Mouse (Mus musculus) heart, embryonic 15.5 days (tissue): Measurements from ENCODE around the gene Klhdc2. TPM values are rescaled to one million over a fixed set of nuclear protein-coding genes. Genes with fewer than 3 reads are reported as not detected.

ENCODE experiments used
- ATAC-seq: fragments of 200-750 bp; cut with Nextera tagmentation; replicated peaks from 2 replicates; pipeline ENCODE4 v1.8.0; 2017; ENCODE audit warnings: low read depth, moderate TSS enrichment; ENCODE audit not compliant: insufficient number of reproducible peaks, insufficient read depth, low FRiP score
- H3K27ac ChIP-seq: fragments of 300-500 bp; sonication (generic); 2 replicates; pipeline ENCODE4 v1.5.1; 2015; ENCODE audit warnings: mild to moderate bottlenecking, inconsistent platforms
- H3K27me3 ChIP-seq: fragments of 300-500 bp; sonication (generic); 2 replicates; pipeline ENCODE4 v1.6.1; 2015; ENCODE audit warnings: inconsistent platforms
- H3K36me3 ChIP-seq: fragments of 300-500 bp; sonication (generic); 2 replicates; pipeline ENCODE4 v1.6.1; 2015; ENCODE audit warnings: mild to moderate bottlenecking, inconsistent platforms
- H3K4me1 ChIP-seq: fragments of 300-500 bp; sonication (generic); replicated peaks from 2 replicates; pipeline ENCODE4 v1.6.1; 2015; ENCODE audit warnings: inconsistent platforms
- H3K4me2 ChIP-seq: fragments of 300-500 bp; sonication (generic); 2 replicates; pipeline ENCODE4 v1.6.1; 2015; ENCODE audit warnings: inconsistent platforms, mild to moderate bottlenecking, moderate library complexity
- H3K4me3 ChIP-seq: fragments of 300-500 bp; sonication (generic); 2 replicates; pipeline ENCODE4 v1.5.1; 2015; ENCODE audit warnings: mild to moderate bottlenecking, inconsistent platforms
- H3K9ac ChIP-seq: fragments of 300-500 bp; sonication (generic); 2 replicates; pipeline ENCODE4 v1.6.1; 2015; ENCODE audit warnings: mild to moderate bottlenecking, inconsistent platforms
- H3K9me3 ChIP-seq: fragments of 300-500 bp; sonication (generic); replicated peaks from 2 replicates; pipeline ENCODE4 v1.6.1; 2016; ENCODE audit warnings: inconsistent platforms
- WGBS: fragments of 180-500 bp; shearing (Covaris S2); methylation state at CpG from one replicate; pipeline ENCODE4 v1.1.7; 2015; ENCODE audit warnings: mixed read lengths; 5-methylcytosine and 5-hydroxymethylcytosine counted together
- polyA plus RNA-seq: library from polyadenylated mRNA; unstranded; fragments of >200 nt; fragmentation: Nextera tagmentation; extraction: Ambion mirVana; gene quantifications from 2 replicates; pipeline ENCODE4 v1.2.1, GENCODE M21; 2015

Klhdc2 gene
- 122 and 123 TPM in 2 replicates for polyA plus RNA-seq

DNA sequence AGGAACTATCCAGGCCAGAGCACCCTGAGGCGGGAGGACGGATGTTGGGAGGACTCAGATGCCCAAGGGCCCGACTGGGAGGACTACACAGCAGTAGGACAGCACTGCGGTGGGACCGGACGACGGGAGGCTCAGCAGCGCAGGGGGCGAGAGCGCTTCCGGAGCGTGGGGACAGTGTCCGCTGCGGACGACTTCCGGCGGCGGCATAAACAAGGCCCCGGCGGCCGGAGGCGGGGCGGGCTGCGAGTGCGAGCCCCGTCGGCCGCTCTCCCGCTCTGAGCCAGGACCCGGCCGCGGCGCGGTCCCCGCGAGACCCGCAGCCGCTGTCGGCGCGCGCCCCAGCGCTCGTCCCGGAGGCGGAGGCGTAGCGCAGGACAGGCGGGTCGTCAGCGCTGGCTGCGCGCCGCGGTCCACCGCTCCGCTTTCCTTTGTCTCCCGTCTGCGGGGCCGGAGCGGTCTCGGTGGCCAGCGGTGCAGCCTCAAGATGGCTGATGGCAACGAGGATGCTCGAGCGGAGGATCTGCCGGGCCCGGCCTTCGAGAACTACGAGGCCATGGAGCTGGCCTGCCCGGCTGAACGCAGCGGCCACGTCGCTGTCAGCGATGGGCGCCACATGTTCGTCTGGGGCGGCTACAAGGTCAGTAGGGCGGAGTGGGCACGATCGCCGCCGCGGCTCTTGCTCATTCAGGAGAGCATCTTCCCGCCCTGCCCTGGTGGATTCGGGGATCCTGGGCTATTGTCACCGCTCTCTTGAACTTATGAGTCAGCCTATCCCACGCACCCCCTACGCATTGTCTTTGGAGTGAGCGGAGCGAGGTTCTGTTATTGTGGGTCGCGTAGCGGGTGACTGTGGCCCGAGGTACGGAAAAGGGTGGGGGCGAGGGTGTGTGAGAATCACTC, at the start of gene Klhdc2:
Gene Klhdc2 (plus strand): TSS at position 171 of the 900 bp plus-strand sequence.
- H3K4me1 ChIP-seq: peaks cover 20% of the 10 kb centered on the region
- peak; percentile 95 for ATAC-seq
- peak within 1 kb of the TSS; percentile 84 for H3K4me3 ChIP-seq
- H3K36me3 ChIP-seq: peaks cover 15% of the 10 kb centered on the region; the same call in 1 of the 2 replicates
- peak within 1 kb of the TSS; percentile 88 for H3K9ac ChIP-seq
- peak within 1 kb of the TSS; percentile 75 for H3K4me2 ChIP-seq
- H3K27me3 ChIP-seq: no peaks in the 10 kb centered on the region
- H3K9me3 ChIP-seq: no peaks in the 10 kb centered on the region
- under 1% methylated on average over 88 of the region's 98 CpGs for WGBS
- H3K27ac ChIP-seq: peak within 1 kb of the TSS; percentile 93

DNA sequence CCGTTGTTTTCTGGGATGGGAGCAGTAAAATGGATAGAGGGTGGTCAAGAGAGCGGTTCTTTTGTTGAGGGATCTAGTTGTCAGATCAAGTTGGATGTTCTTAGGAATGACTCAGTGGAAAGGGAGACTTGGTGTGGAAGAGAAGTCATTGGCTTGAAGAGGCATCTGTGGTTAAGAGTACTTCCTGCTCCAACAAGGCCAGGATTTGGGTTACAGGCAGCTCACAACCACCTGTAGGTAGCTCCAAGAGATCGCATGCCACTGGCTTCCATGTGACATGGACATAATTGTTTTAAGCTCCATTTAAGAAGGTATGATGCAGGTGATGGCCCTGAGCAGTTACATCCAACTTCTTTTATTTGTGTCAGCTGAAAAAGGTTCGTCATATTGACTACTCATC, 46.7 kb upstream of the Klhdc2 start:
- Histone ChIP-seq H3K9ac (no peak overlapping the region), H3K4me3 (no peak overlapping the region), H3K4me1 (no peaks in the 10 kb centered on the region), H3K36me3 (no peaks in the 10 kb centered on the region; the same call in 1 of the 2 replicates), H3K4me2 (no peak overlapping the region), H3K27ac (no peak overlapping the region), H3K9me3 (no peaks in the 10 kb centered on the region), H3K27me3 (no peaks in the 10 kb centered on the region)
- 86% methylated on average over 4 of the region's 4 CpGs for WGBS
- no peak for ATAC-seq

DNA sequence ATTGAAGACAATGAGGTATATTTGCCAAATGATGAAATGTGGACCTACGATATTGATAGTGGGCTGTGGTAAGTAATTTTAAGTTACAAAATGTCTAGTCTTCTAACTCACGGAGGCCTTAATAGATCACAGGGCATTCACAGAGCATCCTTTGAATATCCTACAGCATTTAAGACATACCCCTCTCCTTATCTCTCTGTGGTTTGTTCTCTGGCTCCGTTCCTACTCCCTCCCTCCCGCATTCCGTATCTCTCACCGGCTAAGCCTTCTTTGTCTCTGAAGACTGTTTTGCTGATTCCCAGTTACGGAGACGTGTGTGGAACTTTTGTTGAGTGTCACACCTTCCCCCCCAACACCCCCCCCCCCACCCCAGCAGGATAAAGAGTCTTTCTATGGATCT, 45.7 kb upstream of the Klhdc2 start:
- H3K4me2 ChIP-seq: no peak overlapping the region
- WGBS: 49% methylated on average over 8 of the region's 8 CpGs
- H3K9ac ChIP-seq: no peak overlapping the region
- H3K27me3 ChIP-seq: no peaks in the 10 kb centered on the region
- no peak overlapping the region for H3K4me3 ChIP-seq
- no peak for ATAC-seq
- no peaks in the 10 kb centered on the region for H3K9me3 ChIP-seq
- no peak overlapping the region for H3K27ac ChIP-seq
- H3K36me3 ChIP-seq: no peaks in the 10 kb centered on the region; the same call in 1 of the 2 replicates
- H3K4me1 ChIP-seq: no peaks in the 10 kb centered on the region

DNA sequence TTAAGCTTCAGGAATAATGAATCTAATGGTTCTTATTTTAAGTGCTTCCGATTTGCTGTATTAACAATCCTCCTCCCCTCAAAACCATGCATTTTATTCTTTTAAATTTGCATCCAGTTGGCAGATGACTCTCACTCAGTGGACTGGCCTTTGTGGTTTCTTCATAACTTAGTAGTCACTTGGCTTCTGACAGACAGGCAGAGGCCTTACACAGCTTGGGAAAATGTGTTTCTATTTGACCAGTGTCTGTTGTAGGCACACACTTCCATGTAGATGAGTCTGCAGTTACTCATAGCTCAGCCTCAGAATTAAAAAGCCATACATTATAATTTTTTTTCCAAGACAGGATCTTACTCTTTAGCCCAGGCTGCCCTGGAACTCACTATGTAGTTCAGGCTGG, 42.7 kb upstream of the Klhdc2 start:
- Histone ChIP-seq H3K9ac (no peak overlapping the region), H3K4me3 (no peak overlapping the region), H3K9me3 (no peaks in the 10 kb centered on the region), H3K27ac (no peak overlapping the region), H3K4me1 (no peaks in the 10 kb centered on the region), H3K36me3 (no peaks in the 10 kb centered on the region; the same call in 1 of the 2 replicates), H3K4me2 (no peak overlapping the region), H3K27me3 (no peaks in the 10 kb centered on the region)
- WGBS: 98% methylated on average over 1 of the region's 1 CpGs
- no peak for ATAC-seq

DNA sequence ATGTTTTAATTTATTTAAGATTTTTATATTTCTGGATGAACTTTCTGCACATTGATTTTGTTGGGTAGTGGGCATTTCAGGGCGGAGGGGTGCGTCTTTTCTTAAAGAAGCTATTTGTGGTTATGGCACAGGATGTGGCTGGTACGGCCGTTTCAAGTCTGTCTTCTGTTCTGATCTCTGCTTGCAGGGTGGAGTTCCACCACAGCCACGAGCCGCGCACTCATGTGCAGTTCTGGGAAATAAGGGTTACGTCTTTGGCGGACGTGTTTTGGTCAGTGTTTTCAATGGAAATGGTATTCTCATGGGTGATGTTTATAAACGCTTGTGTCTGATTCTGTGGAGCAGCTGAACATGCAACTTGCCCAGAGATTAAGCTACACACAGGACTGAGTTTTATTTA, 38.6 kb upstream of the Klhdc2 start:
- no peaks in the 10 kb centered on the region for H3K4me1 ChIP-seq
- H3K27me3 ChIP-seq: no peaks in the 10 kb centered on the region
- ATAC-seq: no peak
- no peak overlapping the region for H3K4me3 ChIP-seq
- no peak overlapping the region for H3K4me2 ChIP-seq
- no peaks in the 10 kb centered on the region for H3K9me3 ChIP-seq
- no peak overlapping the region for H3K27ac ChIP-seq
- WGBS: 75% methylated on average over 11 of the region's 11 CpGs
- H3K9ac ChIP-seq: no peak overlapping the region
- no peaks in the 10 kb centered on the region for H3K36me3 ChIP-seq

DNA sequence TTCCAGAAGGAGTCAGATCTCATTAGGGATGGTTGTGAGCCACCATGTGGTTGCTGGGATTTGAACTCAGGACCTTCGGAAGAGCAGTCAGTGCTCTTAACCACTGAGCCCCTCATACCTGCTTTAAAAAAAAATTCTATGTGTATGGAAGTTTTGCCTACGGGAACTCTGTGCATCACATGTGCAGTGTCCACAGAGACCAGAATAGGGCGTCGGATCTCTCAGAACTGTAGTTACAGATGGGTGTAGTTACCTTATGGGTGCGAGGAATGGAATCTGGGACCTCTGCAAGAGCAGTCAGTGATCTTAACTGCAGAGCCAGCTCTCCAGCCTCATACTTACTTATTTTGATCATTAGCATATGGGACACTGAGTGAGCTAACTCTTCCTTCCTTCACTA, 34.2 kb upstream of the Klhdc2 start:
- Histone ChIP-seq H3K27ac (no peak overlapping the region), H3K4me3 (no peak overlapping the region), H3K9ac (no peak overlapping the region), H3K4me1 (no peaks in the 10 kb centered on the region), H3K9me3 (no peaks in the 10 kb centered on the region), H3K4me2 (no peak overlapping the region), H3K27me3 (no peaks in the 10 kb centered on the region), H3K36me3 (no peaks in the 10 kb centered on the region)
- no peak for ATAC-seq
- 91% methylated on average over 5 of the region's 5 CpGs for WGBS

DNA sequence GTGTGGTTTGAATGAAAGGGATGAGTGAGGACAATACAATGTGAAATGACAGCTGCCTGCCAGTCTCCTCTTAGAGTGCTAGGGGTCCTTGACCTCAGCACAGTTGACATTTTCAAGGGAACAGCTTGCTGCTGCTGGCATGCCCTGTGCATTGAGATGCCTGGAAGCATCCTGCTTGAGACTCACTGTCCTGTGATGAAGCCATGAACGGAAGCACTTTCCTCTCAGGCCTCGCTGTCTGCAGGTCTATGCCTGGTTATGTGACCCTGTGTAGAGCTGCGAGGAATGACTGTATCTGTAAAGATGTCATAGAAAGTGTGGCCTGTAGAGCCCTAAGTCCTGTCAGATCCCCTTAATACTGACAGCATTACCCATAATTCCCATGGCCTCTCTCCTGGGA, 31.4 kb upstream of the Klhdc2 start:
- Histone ChIP-seq H3K9me3 (no peaks in the 10 kb centered on the region), H3K4me3 (no peak overlapping the region), H3K4me1 (no peaks in the 10 kb centered on the region), H3K9ac (no peak overlapping the region), H3K27me3 (no peaks in the 10 kb centered on the region), H3K27ac (no peak overlapping the region), H3K4me2 (no peak overlapping the region), H3K36me3 (no peaks in the 10 kb centered on the region)
- no peak for ATAC-seq
- WGBS: 79% methylated on average over 3 of the region's 3 CpGs

DNA sequence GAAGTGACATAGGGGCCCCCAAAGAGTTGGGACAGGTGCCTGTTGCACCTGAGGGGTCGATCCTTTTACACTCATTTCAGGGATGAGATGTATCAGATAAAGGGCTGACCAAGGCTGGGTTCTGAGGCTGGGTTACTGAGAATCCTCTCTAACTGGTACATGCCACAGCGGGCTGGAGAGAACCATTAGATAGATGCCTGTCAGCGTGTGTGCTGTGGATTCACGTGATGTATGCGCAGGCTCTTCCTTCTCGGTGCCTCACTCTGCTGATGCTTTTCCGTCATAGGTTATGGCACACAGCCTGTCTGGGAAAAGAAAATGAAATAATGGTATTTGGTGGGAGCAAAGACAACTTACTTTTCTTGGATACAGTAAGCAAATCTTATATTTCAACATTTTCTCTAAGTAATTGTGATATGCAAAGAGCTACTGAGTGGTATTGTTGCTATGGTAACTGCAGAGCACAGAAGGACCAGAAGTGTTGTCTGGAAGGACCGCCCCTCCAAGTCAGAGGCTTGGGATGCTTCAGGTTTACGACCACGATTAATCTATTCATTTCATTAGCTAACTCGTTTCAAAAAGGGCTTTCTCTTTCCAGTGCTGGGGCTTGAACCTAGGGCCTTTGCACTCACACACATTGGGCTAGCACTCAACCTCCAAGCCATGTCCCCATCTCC, 28.4 kb upstream of the Klhdc2 start:
- WGBS: 71% methylated on average over 11 of the region's 11 CpGs
- no peaks in the 10 kb centered on the region for H3K9me3 ChIP-seq
- no peak overlapping the region for H3K27ac ChIP-seq
- H3K36me3 ChIP-seq: no peaks in the 10 kb centered on the region
- H3K4me2 ChIP-seq: no peak overlapping the region
- H3K9ac ChIP-seq: no peak overlapping the region
- no peak for ATAC-seq
- no peaks in the 10 kb centered on the region for H3K4me1 ChIP-seq
- no peaks in the 10 kb centered on the region for H3K27me3 ChIP-seq
- H3K4me3 ChIP-seq: no peak overlapping the region

DNA sequence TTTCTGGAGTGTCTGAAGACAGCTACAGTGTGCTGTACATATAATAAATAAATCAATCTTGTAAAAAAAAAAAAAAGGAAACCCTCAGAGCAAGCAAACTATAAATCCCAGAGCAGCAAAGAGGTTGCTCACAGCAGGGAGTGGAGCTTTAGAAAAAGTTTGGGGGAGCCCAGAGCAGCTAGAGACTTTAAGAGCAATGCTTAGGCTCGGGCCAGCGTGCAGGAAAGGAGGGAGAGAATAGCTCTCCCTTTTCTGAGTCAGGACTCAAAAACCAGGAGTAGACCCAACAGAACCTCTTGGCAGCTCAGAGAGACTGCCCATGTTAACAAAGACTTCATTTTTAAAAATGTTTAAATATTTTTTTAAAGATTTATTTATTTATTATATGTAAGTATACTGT, 27.5 kb upstream of the Klhdc2 start:
- H3K27ac ChIP-seq: no peak overlapping the region
- H3K4me2 ChIP-seq: no peak overlapping the region
- H3K27me3 ChIP-seq: no peaks in the 10 kb centered on the region
- 72% methylated on average over 2 of the region's 2 CpGs for WGBS
- no peak overlapping the region for H3K9ac ChIP-seq
- ATAC-seq: no peak
- no peak overlapping the region for H3K4me3 ChIP-seq
- no peaks in the 10 kb centered on the region for H3K4me1 ChIP-seq
- no peaks in the 10 kb centered on the region for H3K9me3 ChIP-seq
- no peaks in the 10 kb centered on the region for H3K36me3 ChIP-seq

DNA sequence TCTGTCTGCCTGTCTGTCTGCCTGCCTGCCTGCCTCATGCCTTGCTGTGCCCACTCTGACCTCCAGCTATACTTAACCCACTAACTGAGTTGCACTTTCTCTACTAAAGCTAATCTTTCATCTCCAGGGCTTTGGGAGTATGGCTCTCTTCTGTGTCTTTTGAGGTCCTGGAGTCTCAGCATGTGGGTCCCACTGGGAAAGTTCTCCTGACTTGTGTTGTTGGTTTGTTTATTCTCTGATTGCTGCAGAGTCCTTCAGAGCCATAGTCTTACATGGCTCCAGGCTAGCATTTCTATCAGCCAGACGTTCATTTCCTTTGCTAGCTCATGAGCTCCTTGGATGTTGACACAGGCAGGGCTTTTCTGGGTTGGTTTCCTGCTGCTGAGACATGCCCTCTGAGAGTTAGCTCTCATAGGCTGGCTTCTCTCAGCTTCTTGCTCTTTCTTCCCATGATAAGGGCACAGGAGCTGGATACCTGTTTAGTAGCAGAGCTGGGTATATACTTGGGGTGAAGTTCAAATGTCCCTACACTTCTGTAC, 16.5 kb upstream of the Klhdc2 start:
- Histone ChIP-seq H3K27ac (peak overlapping the region; percentile 51), H3K4me3 (no peak overlapping the region), H3K4me2 (no peak overlapping the region)

DNA sequence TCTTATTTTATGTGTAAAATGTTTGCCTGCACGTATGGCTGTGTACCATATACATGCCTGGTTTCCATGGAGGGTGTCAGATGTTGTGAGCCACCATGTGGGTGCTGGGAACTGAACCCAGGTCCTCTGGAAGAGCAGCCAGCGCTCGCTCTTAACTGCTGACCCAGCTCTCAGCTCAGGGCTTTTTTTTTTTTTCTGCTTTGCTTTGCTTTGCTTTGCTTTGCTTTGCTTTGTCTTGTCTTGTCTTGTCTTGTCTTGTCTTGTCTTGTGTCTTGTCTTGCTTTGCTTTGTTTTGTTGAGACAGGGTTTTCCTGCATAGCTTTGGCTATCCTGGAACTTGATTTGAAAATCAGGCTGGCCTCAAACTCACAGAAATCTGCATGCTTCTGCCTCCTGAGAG, 15.6 kb upstream of the Klhdc2 start:
- WGBS: 92% methylated on average over 3 of the region's 3 CpGs
- Histone ChIP-seq H3K4me2 (no peak overlapping the region), H3K4me3 (no peak overlapping the region), H3K9me3 (no peaks in the 10 kb centered on the region), H3K27me3 (no peaks in the 10 kb centered on the region), H3K9ac (no peak overlapping the region), H3K27ac (no peak overlapping the region), H3K4me1 (no peaks in the 10 kb centered on the region), H3K36me3 (no peaks in the 10 kb centered on the region)
- ATAC-seq: no peak

More for the DNA sequence above, 16.5 kb upstream of the Klhdc2 start:
- H3K27me3 ChIP-seq: no peaks in the 10 kb centered on the region
- H3K9me3 ChIP-seq: no peaks in the 10 kb centered on the region
- 37% methylated on average over 1 of the region's 1 CpGs for WGBS
- no peaks in the 10 kb centered on the region for H3K4me1 ChIP-seq
- H3K9ac ChIP-seq: no peak overlapping the region
- H3K36me3 ChIP-seq: no peaks in the 10 kb centered on the region
- ATAC-seq: peak; percentile 53; the same call in 1 of the 2 replicates
